Mouse (Mus musculus): Measurements from ENCODE around the gene Eid2b. TPM values are rescaled to one million over a fixed set of nuclear protein-coding genes. Genes with fewer than 3 reads are reported as not detected.
"Not testable (repeated sequence)": the region's sequence is repeated elsewhere in the genome, so short reads cannot be mapped to it uniquely, and the experiment has no call there.

Eid2b gene
- polyA plus RNA-seq (2015; fragmentation: Nextera tagmentation; extraction: Ambion mirVana) = 19.7 TPM in 2 replicates

DNA sequence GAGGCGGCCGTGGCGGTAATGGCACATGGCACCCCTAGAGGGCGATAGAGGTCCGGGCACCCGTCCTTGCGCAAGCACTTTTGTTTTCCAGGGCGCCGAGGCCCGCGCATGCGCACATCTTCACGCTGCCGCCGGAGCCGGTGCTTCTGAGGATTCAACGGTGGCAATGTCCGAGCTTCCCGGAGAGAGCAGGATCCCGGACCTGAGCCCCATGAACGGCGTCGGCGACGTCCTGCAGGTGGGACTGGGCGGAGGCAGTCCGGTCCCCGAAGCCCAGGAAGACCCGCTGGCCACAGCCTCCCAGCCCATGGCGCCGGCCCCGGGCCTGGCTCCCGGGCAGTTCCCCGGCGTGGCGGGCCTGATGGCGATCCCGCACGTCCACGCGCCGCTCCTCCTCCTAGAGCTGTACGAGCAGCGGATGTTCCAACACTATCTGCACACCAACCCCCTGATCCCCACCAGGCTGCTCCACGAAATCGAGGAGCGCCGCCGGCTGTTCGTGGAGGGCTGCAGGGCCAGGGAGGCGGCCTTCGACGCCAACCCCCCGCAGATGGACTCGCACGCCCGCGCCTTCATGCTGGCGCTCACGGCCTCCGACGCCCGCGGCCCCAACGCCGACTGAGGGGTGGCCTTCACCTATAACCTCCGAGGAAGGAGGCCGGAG is at the start of gene Eid2b:
TSS of gene Eid2b (plus strand) at position 125 of the 664 bp plus-strand sequence.
- WGBS = 3% methylated on average over 68 of the region's 68 CpGs

DNA sequence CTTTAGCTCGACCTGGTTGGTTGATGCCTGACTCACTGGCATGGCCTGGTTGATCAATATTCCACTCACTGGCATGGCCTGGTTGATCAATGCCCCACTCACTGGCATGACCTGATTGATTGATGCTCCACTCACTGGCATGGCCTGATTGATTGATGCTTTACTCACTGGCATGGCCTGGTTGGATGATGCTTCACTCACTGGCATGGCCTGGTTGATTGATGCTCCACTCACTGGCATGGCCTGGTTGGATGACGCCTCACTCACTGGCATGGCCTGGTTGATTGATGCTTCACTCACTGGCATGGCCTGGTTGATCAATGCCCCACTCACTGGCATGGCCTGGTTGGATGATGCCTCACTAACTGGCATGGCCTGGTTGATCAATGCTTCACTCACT is 33.6 kb upstream of the Eid2b start:
- not testable (repeated sequence) for H3K4me2 ChIP-seq; H3K9me3 ChIP-seq; H3K36me3 ChIP-seq; ATAC-seq (ENCODE audit: insufficient number of reproducible peaks, insufficient read depth, low FRiP score, low TSS enrichment, low read depth); H3K9ac ChIP-seq; H3K4me1 ChIP-seq; H3K27ac ChIP-seq; H3K27me3 ChIP-seq; H3K4me3 ChIP-seq
- 61% methylated on average over 2 of the region's 2 CpGs for WGBS

More for the DNA sequence above, at the start of gene Eid2b:
- H3K9me3 ChIP-seq = no peaks in the 10 kb centered on the region
- peak within 1 kb of the TSS; percentile 92 for H3K9ac ChIP-seq
- H3K4me2 ChIP-seq = peak within 1 kb of the TSS; percentile 87
- H3K4me1 ChIP-seq = peaks cover 9% of the 10 kb centered on the region
- ATAC-seq (ENCODE audit: insufficient number of reproducible peaks, insufficient read depth, low FRiP score, low TSS enrichment, low read depth) = peak; percentile 67
- H3K4me3 ChIP-seq = peak within 1 kb of the TSS; percentile 72
- H3K27ac ChIP-seq = peak within 1 kb of the TSS; percentile 48
- H3K36me3 ChIP-seq = peaks cover 12% of the 10 kb centered on the region
- H3K27me3 ChIP-seq = no peaks in the 10 kb centered on the region

DNA sequence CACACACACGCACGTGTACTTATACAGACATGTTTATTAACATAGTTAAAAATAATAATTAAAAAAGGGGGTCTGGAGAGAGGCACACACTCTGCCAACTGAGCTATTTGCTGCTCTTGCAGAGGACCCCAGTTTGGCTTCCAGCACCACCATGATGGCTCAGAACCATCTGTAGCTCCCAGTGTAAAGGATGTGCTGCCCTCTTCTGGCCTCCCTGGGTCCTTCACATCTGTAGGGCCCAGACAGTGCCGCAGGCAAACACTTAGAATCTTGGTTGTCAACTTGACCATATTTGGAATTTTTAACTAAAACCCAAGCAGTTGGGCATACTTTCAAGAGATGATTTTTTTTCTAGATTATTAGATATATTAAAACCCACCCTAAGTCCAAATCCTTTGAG is 28.6 kb upstream of the Eid2b start:
- 70% methylated on average over 3 of the region's 3 CpGs for WGBS
- no peak overlapping the region for H3K27ac ChIP-seq
- no peak overlapping the region for H3K4me2 ChIP-seq
- H3K36me3 ChIP-seq = no peaks in the 10 kb centered on the region
- no peak overlapping the region for H3K4me3 ChIP-seq
- ATAC-seq (ENCODE audit: insufficient number of reproducible peaks, insufficient read depth, low FRiP score, low TSS enrichment, low read depth) = no peak
- no peaks in the 10 kb centered on the region for H3K27me3 ChIP-seq
- H3K4me1 ChIP-seq = no peaks in the 10 kb centered on the region
- no peaks in the 10 kb centered on the region for H3K9me3 ChIP-seq
- H3K9ac ChIP-seq = no peak overlapping the region

DNA sequence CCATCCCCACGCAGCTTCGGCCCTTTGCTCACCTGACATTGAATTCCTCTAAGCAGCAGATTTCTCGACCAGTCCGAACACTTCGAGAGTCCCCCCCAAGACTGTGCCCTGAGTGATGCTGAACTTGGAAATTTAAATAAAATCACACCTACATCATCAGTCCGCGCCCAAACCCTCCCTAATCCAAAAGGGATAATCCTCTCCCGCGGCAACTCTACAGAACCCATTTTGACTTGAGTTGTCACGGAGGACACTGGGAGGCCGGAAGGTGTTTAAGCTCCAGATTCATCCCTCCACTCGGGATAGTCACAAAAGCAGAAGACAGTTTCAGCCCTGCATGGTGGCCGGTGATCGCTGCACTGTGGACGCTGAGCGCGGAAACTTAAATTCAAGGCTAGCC is 25.6 kb upstream of the Eid2b start:
- H3K9ac ChIP-seq = no peak overlapping the region
- no peak overlapping the region for H3K4me2 ChIP-seq
- no peak for ATAC-seq (ENCODE audit: insufficient number of reproducible peaks, insufficient read depth, low FRiP score, low TSS enrichment, low read depth)
- peaks cover 2% of the 10 kb centered on the region; the same call in 1 of the 2 replicates for H3K9me3 ChIP-seq
- H3K36me3 ChIP-seq = no peaks in the 10 kb centered on the region
- no peaks in the 10 kb centered on the region for H3K4me1 ChIP-seq
- H3K27ac ChIP-seq = no peak overlapping the region
- no peaks in the 10 kb centered on the region for H3K27me3 ChIP-seq
- no peak overlapping the region for H3K4me3 ChIP-seq
- WGBS = 90% methylated on average over 17 of the region's 17 CpGs

DNA sequence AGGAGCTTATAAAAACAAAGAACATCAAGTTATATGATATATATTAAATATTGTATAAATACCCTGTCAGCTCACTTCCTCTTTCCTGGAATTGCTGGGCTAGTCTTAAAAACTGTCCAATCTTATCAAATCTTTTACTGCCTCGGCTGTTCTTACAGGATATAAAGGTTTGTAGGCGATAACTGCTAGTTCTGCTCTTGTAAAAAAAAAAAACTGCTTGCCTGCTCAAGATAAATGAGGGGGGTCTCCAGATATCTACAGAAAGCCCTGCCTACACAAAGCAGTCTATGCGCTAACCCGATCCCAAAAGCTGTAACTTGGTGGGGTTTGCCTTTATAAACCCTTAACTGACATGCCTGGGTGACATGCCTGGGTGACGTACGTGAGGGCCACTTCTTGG is 22.9 kb upstream of the Eid2b start:
- H3K4me2 ChIP-seq = no peak overlapping the region
- H3K27ac ChIP-seq = no peak overlapping the region
- no peaks in the 10 kb centered on the region for H3K4me1 ChIP-seq
- WGBS = 92% methylated on average over 6 of the region's 6 CpGs
- H3K36me3 ChIP-seq = no peaks in the 10 kb centered on the region
- no peak overlapping the region for H3K9ac ChIP-seq
- no peak overlapping the region for H3K4me3 ChIP-seq
- H3K27me3 ChIP-seq = no peaks in the 10 kb centered on the region
- ATAC-seq (ENCODE audit: insufficient number of reproducible peaks, insufficient read depth, low FRiP score, low TSS enrichment, low read depth) = no peak
- peaks cover 2% of the 10 kb centered on the region; the same call in 1 of the 2 replicates for H3K9me3 ChIP-seq

DNA sequence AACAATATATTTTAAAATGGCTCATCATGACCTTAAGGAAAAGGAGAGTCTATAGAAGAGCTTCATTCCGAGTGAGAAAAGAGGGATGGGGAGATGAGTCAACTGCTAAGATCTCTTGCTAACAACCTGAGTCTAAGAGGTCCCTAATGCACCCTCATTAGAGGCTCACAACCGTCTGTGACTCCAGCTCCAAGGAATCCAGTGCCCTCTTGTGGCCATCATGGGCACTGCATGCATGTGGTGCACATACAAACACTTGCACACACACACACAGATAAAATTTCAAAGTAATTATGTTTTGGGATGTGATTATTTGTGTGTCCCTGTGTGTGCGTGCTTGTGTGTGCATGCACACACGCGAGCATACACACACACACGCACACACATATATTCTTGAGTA is 22.1 kb upstream of the Eid2b start:
- 84% methylated on average over 6 of the region's 6 CpGs for WGBS
- Histone ChIP-seq H3K27me3 (no peaks in the 10 kb centered on the region), H3K9ac (no peak overlapping the region), H3K9me3 (peaks cover 2% of the 10 kb centered on the region; the same call in 1 of the 2 replicates), H3K36me3 (no peaks in the 10 kb centered on the region), H3K4me2 (no peak overlapping the region), H3K4me3 (no peak overlapping the region), H3K27ac (no peak overlapping the region), H3K4me1 (no peaks in the 10 kb centered on the region)
- no peak for ATAC-seq (ENCODE audit: insufficient number of reproducible peaks, insufficient read depth, low FRiP score, low TSS enrichment, low read depth)

DNA sequence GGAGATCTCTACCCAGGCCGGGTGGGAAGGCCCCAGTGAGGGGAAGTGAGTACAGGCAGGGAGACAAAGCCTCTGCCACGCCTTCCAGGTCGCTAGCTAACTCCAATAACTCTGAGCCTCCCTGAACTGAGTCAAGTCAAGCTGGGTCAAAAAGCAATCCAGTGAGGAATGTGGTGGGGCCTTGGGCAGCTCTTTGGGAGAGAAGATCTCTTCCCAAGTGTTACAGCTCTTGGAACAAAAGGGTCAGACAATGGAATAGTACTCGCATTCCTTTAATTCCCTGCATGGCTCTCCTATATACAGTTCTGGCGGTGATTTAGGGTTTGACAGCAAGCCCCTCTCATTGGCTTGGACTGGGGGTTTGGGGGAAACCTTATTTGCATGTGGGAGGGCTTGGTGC is 14.7 kb upstream of the Eid2b start:
- H3K27me3 ChIP-seq = no peaks in the 10 kb centered on the region
- H3K4me2 ChIP-seq = no peak overlapping the region
- H3K36me3 ChIP-seq = no peaks in the 10 kb centered on the region
- 45% methylated on average over 5 of the region's 5 CpGs for WGBS
- no peak overlapping the region for H3K27ac ChIP-seq
- H3K4me1 ChIP-seq = no peaks in the 10 kb centered on the region
- no peak overlapping the region for H3K9ac ChIP-seq
- H3K4me3 ChIP-seq = no peak overlapping the region
- ATAC-seq (ENCODE audit: insufficient number of reproducible peaks, insufficient read depth, low FRiP score, low TSS enrichment, low read depth) = no peak
- no peaks in the 10 kb centered on the region for H3K9me3 ChIP-seq

DNA sequence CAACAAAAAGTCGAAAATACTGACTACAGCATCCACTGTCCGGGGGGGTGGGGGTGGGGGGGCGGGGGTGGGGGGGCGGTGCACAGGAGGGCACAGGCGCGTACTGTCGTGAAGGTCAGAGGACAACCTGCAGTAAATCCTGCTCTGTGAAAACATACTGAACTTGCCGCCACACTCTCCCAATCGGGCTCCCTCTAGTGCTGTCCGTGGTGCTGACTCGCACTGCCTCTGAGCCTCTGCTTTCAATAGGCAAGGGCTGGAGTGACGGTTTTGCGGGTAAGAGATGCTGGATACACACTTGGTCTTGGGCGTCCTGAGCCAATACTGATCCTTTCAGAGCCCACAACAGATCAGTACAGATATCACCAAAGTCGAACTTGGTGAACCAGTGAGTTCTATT is 13.8 kb upstream of the Eid2b start:
- Histone ChIP-seq H3K4me1 (peaks cover 4% of the 10 kb centered on the region), H3K4me3 (no peak overlapping the region), H3K27ac (no peak overlapping the region), H3K9me3 (no peaks in the 10 kb centered on the region), H3K36me3 (no peaks in the 10 kb centered on the region), H3K4me2 (no peak overlapping the region), H3K27me3 (no peaks in the 10 kb centered on the region), H3K9ac (no peak overlapping the region)
- 4% methylated on average over 15 of the region's 15 CpGs for WGBS
- ATAC-seq (ENCODE audit: insufficient number of reproducible peaks, insufficient read depth, low FRiP score, low TSS enrichment, low read depth) = no peak

DNA sequence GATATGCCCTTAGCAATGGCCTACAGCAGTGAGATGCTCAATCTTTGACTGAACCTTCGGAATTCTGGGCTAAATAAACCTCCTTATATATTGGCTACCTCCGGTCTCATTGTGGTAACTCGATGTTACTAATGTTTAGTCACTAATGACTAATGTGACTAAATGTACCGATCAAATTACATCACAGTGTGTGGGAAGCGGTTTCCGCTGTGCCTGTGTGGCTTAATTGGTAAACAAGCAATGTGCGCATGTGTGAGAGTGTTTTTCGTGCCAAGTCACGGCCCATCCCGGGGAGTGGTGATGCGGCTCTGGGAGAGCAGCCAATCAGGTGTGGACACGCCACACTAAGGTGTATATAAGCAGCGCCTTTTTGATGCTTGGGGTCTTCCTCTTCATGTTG is 12.1 kb upstream of the Eid2b start:
- no peak overlapping the region for H3K4me2 ChIP-seq
- no peak overlapping the region for H3K9ac ChIP-seq
- no peaks in the 10 kb centered on the region for H3K9me3 ChIP-seq
- peaks cover 11% of the 10 kb centered on the region; the same call in 1 of the 2 replicates for H3K36me3 ChIP-seq
- WGBS = 88% methylated on average over 13 of the region's 13 CpGs
- H3K27me3 ChIP-seq = no peaks in the 10 kb centered on the region
- H3K4me3 ChIP-seq = no peak overlapping the region
- H3K4me1 ChIP-seq = peaks cover 5% of the 10 kb centered on the region
- no peak for ATAC-seq (ENCODE audit: insufficient number of reproducible peaks, insufficient read depth, low FRiP score, low TSS enrichment, low read depth)
- no peak overlapping the region for H3K27ac ChIP-seq

DNA sequence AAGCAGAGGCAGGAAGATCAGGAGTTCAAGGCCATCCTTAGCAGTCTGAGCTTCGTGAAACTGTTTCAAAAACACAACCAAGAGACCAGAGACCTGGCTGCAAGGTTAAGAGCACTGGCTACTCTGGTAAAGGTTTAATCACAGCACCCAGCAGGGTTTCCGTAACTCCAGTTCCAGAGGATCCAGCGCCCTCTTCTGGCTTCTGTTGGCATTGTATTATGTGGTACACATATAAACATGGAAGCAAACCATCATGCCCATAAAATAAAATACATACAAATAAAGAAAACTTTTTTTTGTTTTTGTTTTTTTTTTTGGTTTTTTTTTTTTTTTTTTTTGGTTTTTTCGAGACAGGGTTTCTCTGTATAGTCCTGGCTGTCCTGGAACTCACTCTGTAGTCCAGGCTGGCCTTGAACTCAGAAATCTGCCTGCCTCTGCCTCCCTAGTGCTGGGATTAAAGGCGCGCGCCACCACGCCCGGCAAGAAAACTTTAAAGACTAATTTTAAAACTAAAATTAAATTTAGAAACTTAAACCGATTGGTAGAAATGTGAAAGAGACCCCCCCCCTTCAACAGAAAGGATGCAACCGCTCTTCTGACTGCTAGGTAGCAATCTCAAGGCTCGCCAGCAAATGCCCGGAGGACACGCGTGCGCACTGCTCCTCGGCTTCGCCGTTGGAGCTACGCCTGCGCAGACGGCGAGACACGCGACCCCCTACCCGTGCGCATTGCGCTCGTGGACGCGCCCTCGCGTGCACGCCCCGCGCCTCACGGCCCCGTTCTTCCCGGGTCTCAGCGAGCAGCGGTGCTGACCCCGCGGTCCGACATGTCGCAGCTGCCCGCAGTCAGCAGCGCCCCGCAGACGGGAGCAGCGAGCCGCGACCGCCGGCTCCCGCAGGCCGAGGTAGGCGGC is 10.2 kb upstream of the Eid2b start, which contains the start of gene Eid2:
TSS of gene Eid2 (plus strand) at position 753 of the 913 bp plus-strand sequence.
- whole genome bisulfite sequencing = 6% methylated on average over 52 of the region's 57 CpGs
- Histone ChIP-seq H3K4me3 (peak within 1 kb of the TSS; percentile 97), H3K9me3 (no peaks in the 10 kb centered on the region), H3K27me3 (no peaks in the 10 kb centered on the region), H3K36me3 (peaks cover 24% of the 10 kb centered on the region), H3K27ac (peak within 1 kb of the TSS; percentile 91), H3K4me2 (peak within 1 kb of the TSS; percentile 71), H3K9ac (peak within 1 kb of the TSS; percentile 99), H3K4me1 (peaks cover 5% of the 10 kb centered on the region)
- peak; percentile 90 for ATAC-seq (ENCODE audit: insufficient number of reproducible peaks, insufficient read depth, low FRiP score, low TSS enrichment, low read depth)

DNA sequence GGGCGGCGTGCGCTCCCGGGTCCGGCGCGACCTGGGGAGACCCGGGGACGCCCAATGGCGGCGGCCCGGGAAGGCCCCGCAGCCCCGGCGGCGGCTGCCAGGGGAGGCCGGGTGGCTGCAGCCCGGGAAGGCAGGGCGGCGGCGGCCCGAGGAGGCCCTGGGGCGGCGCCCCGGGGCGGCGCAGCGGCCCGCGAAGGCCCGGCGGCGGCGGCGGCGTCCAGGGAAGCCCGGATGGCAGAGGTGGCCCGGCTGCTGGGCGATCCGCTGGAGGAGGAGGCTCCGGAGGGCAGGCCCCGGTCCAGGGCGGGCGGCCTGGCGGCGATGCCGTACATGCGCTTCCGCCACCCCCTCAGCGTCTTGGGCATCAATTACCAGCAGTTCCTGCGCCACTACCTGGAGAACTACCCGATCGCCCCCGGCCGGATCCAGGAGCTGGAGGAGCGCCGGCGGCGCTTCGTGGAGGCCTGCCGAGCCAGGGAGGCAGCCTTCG is 9.5 kb upstream of the Eid2b start:
- no peaks in the 10 kb centered on the region for H3K27me3 ChIP-seq
- H3K36me3 ChIP-seq = peaks cover 31% of the 10 kb centered on the region
- peak; percentile 70; the same call in 1 of the 2 replicates for ATAC-seq (ENCODE audit: insufficient number of reproducible peaks, insufficient read depth, low FRiP score, low TSS enrichment, low read depth)
- peak overlapping the region; percentile 99 for H3K9ac ChIP-seq
- peak overlapping the region; percentile 97 for H3K4me3 ChIP-seq
- H3K4me1 ChIP-seq = peaks cover 5% of the 10 kb centered on the region
- peak overlapping the region; percentile 71 for H3K4me2 ChIP-seq
- H3K27ac ChIP-seq = peak overlapping the region; percentile 91
- under 1% methylated on average over 19 of the region's 62 CpGs for WGBS
- no peaks in the 10 kb centered on the region for H3K9me3 ChIP-seq

Data from embryonic facial prominence, embryonic 13.5 days (tissue).